Mouse (Mus musculus) layer of hippocampus, postnatal 10 days (tissue): ENCODE results near the gene Gm49358. TPM values are rescaled to one million over a fixed set of nuclear protein-coding genes. Genes with fewer than 3 reads are reported as not detected.
A peak's percentile ranks its signal among the peaks of the same experiment; 100 is the strongest.

Experiments
- DNase-seq, 2 experiments: peaks; one replicate each; pipeline ENCODE4 v3.0.0; 2021; ENCODE audit warnings: low spot score in 2 of 2
- total RNA-seq, 2 experiments: library from RNA; stranded (reverse); gene quantifications; 2 replicates each; pipeline ENCODE4 v1.2.3; 2021

The Gm49358 gene
- total RNA-seq, 2 experiments from 2014 or later, result 23.7 to 29.2 TPM

DNA sequence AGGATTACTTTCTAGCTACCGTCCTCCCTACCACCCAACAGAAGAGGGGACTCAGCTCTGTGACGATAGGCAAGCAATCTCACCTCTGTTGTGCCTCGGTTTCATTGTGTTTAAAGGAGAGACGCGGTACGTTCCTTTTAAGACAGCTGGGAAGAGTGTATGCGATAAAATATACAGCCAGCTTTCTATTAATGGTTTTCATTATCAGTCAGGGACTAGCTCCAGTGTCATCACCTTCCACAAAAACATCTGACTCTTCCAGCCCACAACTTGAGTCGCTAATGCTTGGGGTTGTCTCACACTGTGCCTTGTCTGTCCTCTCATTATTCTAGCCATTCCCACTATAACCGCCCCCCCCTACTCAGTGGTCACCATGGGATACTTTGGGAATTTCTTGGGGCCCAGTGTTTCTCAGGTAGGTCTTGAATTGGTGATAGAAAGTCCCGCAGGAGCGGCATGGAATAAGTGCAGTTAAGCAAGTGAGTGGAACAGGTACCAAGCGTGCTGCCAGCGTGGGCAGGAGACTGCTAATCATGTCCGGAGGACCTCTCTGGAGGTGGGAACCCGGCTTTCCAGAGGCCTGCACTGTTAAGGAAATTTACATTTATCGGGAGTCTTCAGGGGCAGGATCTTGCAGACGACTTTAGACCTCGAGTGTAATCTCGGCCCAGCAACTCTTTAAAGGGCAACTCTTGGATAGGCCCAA, 14.0 kb downstream of the Gm49358 start:
- no peak for DNase-seq

DNA sequence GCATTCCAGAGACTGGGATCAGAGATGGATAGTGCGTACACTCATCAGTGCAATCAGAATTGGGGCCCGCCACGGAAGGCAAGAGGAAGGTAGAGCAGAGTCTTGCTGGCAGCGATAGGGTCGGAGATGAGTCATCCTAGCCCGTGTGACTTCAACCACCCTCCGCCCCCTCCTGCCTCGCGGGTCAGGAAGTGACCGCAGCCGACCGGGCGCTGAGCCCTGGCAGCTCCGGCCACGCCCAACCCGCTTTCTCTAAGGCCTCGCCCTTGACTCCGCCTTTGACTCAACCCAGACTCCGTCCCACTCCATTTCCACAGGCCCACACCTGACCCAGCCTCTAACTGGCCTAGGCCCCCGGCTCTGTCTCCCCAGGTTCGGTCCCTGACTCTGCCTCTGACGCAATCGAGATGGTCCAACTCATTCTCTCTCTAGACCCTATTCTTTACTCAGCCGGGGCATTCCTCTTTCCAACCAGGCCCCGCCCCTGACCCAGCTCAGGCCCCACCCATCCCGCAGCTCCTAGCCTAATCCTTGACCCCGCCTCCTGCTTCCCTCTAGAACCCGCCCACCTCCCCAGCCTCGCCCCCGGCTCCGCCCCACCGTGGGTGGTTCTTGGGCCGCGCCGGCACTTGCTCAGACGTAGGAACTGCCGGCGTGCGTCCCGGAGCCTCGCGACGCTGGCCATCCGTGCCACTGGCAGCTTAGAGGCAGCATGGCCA, 14.8 kb downstream of the Gm49358 start, which contains the start of gene Nt5dc3:
Gene Nt5dc3, plus strand, starts transcription at position 608 of the 719 bp plus-strand sequence.
- peak; percentile 85 to 92 for DNase-seq

DNA sequence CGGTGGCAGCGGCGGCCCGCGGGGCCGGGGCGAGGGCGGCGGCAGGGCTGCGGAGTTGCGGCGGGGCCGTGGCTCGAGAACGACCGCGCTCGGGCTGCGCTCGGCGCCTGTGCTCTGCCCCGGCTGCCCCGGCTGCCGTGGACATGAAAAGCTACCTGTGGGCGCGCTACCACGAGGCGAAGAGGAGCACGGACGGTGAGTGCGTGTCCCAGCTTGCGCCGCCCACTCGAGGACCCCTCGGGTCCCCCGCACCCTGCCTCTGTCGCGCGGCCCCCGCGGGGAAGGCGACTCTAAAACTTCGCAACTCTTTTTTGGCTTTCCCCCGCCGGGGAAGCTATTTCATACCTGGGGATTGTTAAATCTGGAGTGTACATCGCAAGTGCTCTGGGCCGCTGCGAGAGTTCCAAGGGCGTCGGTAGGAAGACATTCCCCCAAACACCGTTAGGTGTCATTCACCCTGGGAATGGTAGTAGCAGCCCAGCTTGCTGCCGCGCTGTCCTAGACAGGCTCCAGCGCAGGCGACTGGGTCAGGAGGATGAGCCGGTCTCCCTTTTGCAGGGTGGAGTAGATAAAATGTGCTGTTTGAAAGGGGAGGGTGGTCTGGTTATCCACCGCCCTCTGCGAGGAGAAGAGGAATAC, 15.5 kb downstream of the Gm49358 start:
- peak; percentile 34 to 40 for DNase-seq

DNA sequence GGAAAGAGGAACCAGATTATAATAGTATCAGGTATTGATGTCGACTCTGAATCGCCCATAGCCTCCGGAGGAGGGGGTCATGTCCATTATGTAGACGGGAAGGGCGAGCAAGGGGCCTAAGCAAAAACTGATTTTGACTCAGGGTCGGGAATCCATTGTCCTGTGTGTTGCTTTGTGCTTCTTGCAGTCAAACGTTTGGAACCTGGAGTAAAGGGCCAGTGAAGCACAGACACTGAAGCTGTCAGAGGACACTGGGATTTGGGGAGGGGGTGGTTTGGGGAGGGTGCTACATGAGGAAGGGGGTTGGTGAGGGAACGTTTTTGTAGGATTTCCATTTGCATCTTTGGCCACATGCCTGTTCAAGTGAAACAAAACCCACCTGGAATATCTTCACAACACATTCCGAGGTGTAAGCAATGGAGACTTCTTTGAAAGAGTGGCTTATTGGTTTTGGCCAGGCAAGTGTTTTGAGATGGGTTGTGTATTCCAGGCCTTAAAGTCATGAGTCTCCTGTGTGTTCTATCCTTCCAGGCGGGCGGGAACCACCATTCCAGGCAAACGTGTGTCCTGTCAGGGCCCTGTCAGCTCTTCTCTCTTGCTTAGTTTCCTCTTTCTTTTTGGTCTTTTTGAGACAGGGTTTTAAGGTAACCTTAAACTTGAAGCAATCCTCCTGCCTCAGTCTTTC, 16.2 kb downstream of the Gm49358 start:
- no peak for DNase-seq

DNA sequence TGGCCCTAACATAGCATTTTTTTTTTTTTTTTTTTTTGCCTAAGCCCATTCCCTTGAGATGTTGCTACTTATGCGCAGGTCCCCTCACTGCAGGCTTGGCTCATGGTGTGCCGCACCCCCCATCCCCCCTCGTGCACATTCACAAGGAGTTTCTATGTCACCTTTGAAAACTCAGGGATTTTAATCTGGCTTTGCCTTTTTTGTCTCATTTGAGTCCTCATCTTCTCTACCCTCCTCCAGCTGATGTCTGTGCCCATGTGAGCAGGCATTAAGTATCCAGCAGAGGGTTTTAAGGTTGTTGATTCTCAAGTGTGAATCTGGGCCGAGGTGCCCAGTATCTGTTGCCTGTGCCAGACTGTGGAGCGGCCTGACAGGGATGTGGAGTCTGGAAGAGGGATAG, 17.9 kb downstream of the Gm49358 start:
- DNase-seq, result no peak

DNA sequence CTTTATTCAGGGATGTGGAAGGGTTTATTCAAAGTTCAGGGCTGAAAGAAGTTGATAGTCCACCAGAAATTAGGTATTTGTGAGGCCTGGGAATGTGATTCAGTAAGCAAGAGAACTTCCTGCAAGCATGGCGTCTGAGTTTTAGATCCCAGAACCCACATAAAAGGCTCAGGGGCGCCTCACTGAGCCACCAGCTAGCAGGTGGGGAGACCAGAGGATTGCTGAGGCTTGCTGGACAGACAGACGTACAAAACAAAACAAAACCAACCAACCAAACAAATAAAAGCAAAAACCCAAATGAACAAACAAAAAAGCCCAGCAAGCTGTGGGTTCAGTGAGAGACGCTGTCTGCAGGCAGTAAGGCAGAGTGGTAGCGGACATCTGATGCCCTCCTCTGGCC, 18.9 kb downstream of the Gm49358 start:
- DNase-seq, result no peak

DNA sequence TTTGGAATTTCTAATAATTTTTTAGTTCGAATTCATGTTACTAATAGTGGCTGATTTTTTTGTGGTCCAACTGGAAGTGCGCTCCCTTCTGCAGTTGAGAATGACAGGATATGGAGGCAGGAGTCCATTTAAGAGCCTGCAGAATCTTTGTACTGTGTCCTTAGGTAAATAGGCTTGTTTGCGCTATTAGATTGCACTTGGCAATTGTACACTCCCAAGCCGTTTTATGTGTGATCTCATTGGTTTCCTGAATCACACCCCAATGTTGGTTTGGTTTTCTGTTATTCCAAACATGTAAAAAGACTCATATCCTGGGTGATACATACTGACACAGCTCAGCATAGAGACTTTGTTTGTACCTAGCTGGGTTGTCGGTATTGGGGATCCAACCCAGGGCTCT, 19.8 kb downstream of the Gm49358 start:
- no peak for DNase-seq

DNA sequence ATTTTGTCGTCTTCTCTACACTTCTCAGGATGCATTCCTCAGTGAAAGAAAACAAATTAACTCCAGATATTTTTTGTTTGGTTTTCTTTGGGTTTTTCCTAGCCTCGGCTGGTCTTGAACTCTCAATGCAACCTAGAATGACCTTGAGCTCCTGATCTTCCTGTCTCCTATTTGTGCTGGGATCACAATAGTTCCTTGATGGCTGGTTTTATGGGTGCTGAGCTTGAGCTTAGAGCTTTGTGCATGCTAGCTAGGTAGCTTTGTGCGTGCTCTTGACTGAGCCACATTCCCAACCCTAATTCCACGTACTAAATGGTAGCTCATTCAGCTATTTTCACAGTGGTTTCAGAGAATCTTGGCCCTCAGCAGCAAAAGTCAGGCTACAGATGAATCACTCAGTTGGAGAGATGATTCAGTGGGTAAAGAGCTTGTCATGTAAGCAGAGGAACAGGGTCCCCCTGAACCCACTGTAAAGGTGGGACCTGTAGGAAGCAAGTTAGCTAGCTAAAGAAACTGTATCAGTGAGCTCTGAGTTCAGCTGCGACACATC, 20.4 kb downstream of the Gm49358 start:
- no peak for DNase-seq

DNA sequence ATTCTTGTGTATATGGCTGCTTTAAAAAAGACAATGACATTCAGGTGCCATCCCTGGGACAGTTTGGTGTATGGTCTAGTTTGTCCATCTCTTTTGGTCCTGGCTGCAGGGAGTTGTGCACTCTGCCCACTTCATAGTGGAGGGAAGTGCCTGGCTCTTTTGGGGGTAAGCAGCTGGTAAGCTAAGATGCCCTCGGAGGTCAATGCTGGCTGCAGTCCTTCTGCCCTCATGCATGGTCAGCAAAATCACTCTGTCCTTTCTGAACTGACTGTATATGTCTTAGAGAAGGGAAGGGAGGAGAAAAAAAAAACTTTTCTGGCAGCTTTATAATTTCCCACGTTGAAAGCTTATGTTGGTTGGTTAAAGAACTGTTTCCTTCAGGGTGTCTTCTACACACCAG, 21.6 kb downstream of the Gm49358 start:
- DNase-seq, result no peak

DNA sequence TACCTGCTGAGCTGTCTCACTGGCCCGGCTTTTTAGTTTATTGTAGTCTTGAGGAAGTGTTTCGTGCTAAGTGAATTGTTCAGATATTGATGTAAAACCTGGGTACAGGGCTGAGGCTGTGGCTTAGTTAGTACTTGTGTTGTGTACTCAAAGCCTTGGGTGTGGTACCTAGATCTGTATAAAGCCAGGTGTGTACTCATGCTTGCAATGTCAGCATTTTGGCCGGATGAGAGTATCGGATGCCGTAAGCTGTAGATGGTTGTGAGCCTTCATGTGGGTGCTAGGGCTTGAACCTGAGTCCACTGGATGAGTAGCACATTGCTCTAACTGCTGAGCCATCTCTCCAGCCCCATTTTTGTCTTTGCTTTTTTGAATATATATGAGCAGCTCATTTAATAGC, 22.3 kb downstream of the Gm49358 start:
- no peak for DNase-seq

DNA sequence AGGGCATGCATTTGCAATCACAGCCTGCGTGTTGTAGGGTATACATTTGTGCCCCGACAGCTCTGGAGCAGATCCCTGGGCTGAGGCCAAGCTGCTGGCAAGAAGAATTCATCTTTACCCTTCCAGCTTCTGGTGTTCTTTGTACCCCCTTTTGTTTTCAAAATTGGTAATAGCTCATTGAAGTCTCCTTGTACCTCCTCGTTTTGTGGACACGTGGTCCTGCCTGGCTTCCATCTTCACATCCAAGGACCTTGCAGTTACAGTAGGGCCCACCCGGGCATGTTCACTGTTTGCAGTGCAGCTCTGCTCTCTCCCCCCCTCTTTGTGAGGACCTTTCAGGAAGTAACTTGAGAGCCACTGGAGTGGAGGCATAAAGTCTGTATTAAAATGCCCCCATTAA, 24.4 kb downstream of the Gm49358 start:
- no peak for DNase-seq

DNA sequence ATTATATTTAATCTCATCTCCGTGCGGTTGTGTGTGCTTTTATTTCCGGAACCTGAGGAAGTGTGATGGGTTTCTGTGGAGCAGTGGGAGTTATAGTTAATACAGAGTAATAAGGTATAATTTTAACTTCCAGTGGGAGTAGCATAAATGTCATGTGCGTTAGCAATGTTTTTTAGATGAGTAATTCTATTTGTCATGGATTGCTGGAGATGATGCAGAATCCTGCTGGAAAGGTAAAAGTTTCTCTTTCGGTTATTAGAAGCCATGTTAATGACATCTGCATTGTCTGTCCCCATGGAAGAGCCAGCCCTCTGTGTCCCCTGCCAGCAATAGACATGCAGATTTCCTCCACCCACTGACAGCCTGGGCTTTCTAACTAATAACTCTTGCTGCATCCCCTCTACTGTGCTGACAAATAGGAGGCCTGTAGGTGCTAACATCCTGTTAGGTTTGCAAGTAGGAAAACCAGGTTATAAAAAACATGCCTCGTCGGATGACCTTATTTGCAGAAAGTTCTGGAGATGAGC, 25.4 kb downstream of the Gm49358 start:
- DNase-seq, result no peak

DNA sequence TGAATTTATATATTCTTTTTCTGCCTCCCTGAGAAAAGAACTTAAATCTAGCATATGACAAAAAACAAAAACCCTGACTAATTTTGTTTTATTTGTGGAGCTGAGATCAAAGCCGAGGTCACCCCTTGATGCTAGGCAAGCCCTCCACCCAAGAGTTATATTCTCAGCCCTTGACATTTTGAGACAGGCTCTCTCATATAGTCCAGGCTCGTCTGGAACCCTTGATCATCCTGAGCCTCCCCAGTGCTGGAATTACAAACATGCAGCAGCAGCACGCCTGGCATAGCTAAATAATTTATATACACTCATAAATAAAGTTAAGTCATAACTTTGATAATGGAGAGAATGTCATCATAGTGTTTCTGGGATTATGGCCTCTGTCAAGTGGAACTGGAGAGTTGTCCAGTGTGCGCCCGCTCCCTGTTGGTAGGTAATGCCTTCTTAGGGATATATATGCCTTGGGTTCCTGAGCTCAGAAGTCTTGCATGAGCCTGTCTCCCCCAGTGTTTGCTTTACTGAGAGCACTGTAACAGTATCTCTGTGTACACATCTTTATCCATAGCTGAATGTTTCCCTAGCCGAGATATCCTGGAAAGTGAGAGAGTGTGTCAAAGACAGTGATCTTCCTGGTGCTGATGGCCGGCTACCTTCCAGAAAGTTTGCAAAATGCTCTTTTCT, 27.9 kb downstream of the Gm49358 start:
- no peak for DNase-seq

DNA sequence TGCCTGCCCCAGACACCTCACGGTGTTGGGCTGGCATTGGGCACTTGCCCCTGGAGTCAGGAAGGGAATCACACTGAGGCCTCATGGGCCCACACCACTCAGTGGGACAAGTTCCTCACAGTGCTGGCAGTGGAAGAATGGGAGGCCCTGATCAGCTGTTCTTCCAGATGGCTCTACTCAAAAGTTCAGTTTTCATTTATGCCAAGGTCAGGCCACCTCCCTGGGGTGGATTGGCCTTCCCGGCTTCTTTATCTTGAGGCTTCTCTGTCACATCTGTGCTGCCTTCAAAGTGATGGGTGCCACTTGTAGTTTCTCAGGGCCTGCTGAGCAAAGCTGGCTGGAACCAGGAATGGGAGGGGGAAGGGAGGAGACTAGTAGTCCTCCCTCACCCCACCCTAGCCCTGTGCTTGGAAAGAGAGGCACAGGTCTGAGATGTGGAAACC, 29.8 kb downstream of the Gm49358 start:
- DNase-seq, result no peak

DNA sequence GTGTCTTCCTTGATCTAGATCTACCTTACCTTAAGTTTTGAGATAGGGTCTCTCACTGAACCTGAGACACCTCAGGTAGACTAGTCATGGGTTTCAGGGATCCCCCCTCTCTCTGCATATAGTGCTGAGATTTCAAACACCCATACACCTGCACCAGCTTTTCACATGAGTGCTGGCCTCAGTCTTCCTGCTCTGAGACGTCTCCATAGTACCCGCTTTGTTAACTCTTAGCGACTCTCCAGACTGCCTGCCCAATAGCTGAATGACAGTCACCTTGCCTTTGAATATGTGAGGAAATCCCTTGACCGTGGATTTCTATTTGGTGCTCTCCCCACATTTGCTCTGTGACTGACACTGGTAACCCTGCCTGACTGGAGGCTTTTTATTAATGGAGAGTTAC, 30.4 kb downstream of the Gm49358 start:
- no peak for DNase-seq

DNA sequence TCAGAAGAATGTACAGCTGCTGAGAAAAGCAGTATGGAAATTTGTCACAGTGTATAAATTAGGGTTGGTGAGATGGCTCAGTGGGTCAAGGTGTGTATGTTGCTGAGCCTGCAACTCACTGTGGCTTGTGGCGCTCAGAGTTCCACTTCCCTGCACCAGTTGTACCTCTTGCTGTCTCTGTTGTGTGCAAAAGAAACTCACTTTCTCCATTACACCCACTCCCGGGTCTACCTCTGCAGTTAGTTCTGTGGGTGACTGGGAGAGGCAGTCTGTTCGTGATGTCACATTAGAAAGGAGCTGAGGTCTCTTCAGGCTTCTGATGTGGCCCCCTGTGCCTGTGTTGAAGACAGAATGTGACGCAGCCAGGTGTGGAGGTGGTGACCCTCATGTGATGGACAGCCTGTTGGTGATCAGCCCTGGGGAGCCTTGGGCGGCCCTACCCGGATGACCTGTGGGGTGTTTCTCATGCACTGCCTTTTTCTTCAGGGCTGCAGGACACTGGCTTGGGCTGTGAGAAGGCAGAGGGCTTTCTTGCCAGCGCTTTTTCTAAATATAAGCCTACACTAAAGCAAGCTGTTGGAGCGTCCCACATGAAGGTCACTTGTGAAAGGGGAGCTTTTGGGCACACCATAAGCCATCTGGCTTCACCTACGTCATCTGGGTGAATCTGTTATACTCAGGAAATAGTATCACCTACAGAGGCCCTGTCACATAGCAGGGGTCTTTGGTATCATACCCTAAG, 31.2 kb downstream of the Gm49358 start:
- no peak for DNase-seq

DNA sequence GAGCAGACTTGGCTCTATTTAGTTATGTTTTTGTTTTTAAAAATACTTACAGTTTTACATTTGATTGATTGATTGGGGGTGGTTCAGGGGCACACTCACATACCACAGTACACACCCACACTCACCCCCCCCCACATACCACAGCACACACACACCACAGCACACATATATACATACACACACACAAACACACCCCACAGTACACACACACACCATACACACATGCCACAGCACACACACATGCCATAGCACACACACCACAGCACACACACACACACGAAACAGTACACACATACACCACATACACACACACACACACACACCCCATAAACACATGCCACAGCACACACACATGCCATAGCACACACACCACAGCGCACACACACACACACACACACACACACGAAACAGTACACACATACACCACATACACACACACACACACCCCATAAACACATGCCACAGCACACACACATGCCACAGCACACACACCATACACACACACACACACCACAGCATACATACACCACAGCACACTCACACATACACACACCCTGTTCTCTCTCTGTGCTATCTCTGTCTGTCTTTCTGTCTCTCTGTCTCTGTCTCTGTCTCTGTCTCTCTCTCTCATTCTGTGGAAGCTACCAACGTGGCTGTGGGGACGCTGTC, 32.4 kb downstream of the Gm49358 start:
- no peak for DNase-seq

DNA sequence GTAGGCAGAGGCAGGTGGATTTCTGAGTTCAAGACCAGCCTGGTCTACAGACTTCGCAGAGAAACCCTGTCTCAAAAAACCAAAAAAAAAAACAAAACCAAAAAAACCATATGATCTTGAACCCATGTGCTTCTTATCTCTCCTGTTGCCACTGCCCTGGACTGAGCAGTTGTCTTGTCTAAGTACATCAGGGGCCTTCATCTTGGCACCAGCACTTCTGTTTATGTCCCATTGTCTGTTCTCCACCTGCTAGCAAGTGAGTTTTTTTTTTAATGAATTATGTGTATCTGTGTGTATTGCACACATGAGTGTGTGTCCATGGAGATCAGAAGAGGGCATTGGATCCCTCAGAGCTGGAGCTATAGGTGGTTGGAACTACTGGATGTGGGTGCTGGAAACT, 43.6 kb downstream of the Gm49358 start:
- no peak for DNase-seq

DNA sequence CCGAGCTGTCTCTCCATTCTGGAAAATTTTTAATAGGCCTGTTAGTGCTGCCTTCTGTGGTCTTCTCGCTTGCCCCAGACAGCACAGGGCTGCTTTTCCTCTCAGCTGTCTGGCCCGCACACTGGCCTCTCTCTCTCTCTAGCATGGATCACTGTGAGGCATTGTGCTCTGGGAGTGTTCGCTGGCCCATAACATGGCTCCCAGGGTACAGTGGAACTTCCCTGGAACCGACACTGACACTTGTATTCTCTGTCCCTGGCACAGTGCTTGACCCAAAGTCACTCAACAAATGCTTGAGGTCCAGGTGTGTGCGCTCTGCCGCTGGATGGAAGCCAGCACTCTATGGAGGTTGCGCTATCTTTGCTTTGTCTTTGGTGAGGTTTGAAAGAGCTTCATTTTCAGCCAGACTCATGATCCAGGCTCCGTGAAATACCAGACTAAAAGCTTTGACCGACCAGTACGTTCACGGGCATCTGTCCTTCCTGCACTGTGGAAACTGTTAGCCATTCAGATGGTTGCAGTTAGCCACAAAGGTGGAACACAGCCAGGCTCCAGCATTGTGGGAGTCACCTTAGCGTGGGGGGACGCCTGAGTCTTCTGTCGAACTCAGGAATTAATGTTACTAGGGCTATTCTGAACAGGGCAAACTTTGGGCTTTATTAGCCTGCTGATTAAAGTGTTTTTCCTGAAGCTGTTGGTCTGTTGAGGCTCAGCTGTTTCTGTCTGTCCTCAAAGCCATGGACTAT, 44.4 kb downstream of the Gm49358 start:
- DNase-seq, result no peak
